Mouse (Mus musculus) stomach, postnatal 0 days (tissue): Measurements from ENCODE around the gene Cnr2. TPM values are rescaled to one million over a fixed set of nuclear protein-coding genes. Genes with fewer than 3 reads are reported as not detected.

Source experiments
- ATAC-seq: fragments of 200-750 bp; cut with Nextera tagmentation; 2 replicates; pipeline ENCODE4 v1.8.0; 2017; ENCODE audit not compliant: low FRiP score, low TSS enrichment
- DNase-seq: peaks from one replicate; pipeline ENCODE4 v3.0.0-alpha.2; 2016; ENCODE audit warnings: low spot score
- H3K27ac ChIP-seq: fragments of 300-500 bp; sonication (generic); replicated peaks from 2 replicates; pipeline ENCODE4 v1.5.1; 2014; ENCODE audit warnings: mild to moderate bottlenecking, control low read depth
- H3K27me3 ChIP-seq: fragments of 300-500 bp; sonication (generic); 2 replicates; pipeline ENCODE4 v1.6.1; 2014; ENCODE audit warnings: low read length; ENCODE audit not compliant: control insufficient read depth, insufficient read depth
- H3K36me3 ChIP-seq: fragments of 300-500 bp; sonication (generic); 2 replicates; pipeline ENCODE4 v1.6.1; 2014; ENCODE audit warnings: low read length, mixed read lengths; ENCODE audit not compliant: control insufficient read depth, insufficient read depth
- H3K4me1 ChIP-seq: fragments of 300-500 bp; sonication (generic); replicated peaks from 2 replicates; pipeline ENCODE4 v1.6.1; 2014; ENCODE audit warnings: antibody characterized with exemption; ENCODE audit not compliant: control insufficient read depth, insufficient read depth
- H3K4me2 ChIP-seq: fragments of 300-500 bp; sonication (generic); replicated peaks from 2 replicates; pipeline ENCODE4 v1.6.1; 2014; ENCODE audit warnings: low read depth, mild to moderate bottlenecking, control low read depth, moderate library complexity
- H3K4me3 ChIP-seq: fragments of 300-500 bp; sonication (generic); 2 replicates; pipeline ENCODE4 v1.5.1; 2014; ENCODE audit warnings: low read depth, low read length, control low read depth
- H3K9ac ChIP-seq: fragments of 300-500 bp; sonication (generic); 2 replicates; pipeline ENCODE4 v1.6.1; 2014; ENCODE audit warnings: mild to moderate bottlenecking, low read length, control low read depth, mixed read lengths
- H3K9me3 ChIP-seq: fragments of 300-500 bp; sonication (generic); 2 replicates; pipeline ENCODE4 v1.6.1; 2016; ENCODE audit warnings: low read length; ENCODE audit not compliant: control insufficient read depth
- CTCF ChIP-seq: IDR thresholded peaks from 2 replicates; pipeline ENCODE4 v1.5.1; 2016; ENCODE audit warnings: antibody characterized with exemption, low read depth, mild to moderate bottlenecking, moderate library complexity
- EP300 ChIP-seq: optimal IDR thresholded peaks from 2 replicates; pipeline ENCODE3; 2016; ENCODE audit warnings: antibody characterized with exemption
- WGBS: fragments of 180-500 bp; shearing (Covaris S2); extraction: QIAGEN DNeasy Blood & Tissue Kit; methylation state at CpG from one replicate; pipeline ENCODE4 v1.1.7; 2014; 5-methylcytosine and 5-hydroxymethylcytosine counted together
- polyA plus RNA-seq: library from polyadenylated mRNA; unstranded; fragments of >200 nt; fragmentation: Nextera tagmentation; extraction: Ambion mirVana; gene quantifications from 2 replicates; pipeline ENCODE4 v1.2.1, GENCODE M21; 2015

The Cnr2 gene
- polyA plus RNA-seq, 1 experiment from 2014 or later = 0.11 TPM

- H3K27ac ChIP-seq = no peak overlapping the region
- WGBS = 84% methylated on average over 4 of the region's 4 CpGs
- H3K9ac ChIP-seq = no peak overlapping the region
- H3K27me3 ChIP-seq = no peaks in the 10 kb centered on the region
- H3K4me1 ChIP-seq = no peaks in the 10 kb centered on the region
- no peaks in the 10 kb centered on the region for H3K36me3 ChIP-seq
- TF ChIP-seq EP300 (no peak), CTCF (no peak)
- no peak for DNase-seq
- no peaks in the 10 kb centered on the region for H3K9me3 ChIP-seq
- H3K4me2 ChIP-seq = no peak overlapping the region
- H3K4me3 ChIP-seq = no peak overlapping the region
- no peak for ATAC-seq
Measured at GRCm38 (mm10) chr4:135902606-135903242, 7.5 kb downstream of the Cnr2 start.

DNA sequence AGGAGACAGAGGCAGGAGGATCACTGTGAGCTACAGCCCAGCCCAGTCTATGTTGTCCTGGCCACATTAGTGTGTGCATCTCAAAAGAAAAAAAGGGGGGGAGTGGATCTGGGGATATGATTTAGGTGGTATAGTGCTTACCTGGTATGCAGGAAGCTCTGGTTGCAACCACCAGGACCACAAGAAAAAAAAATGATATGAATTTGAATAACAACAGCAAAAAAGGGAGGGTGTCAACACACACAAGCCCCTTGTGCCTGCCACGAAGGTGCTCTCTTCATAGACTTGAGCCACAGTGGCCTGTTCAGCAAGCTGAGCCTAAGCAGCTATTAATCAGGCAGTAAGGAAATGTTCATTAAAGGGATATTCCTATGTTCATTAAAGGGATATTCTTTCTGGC, 9.6 kb downstream of the Cnr2 start:
- TF ChIP-seq EP300 (no peak), CTCF (no peak)
- Histone ChIP-seq H3K4me2 (no peak overlapping the region), H3K4me1 (no peaks in the 10 kb centered on the region), H3K4me3 (no peak overlapping the region), H3K36me3 (no peaks in the 10 kb centered on the region), H3K27ac (no peak overlapping the region), H3K9ac (no peak overlapping the region), H3K27me3 (no peaks in the 10 kb centered on the region), H3K9me3 (no peaks in the 10 kb centered on the region)
- ATAC-seq = no peak
- 39% methylated on average over 1 of the region's 1 CpGs for WGBS
- no peak for DNase-seq

DNA sequence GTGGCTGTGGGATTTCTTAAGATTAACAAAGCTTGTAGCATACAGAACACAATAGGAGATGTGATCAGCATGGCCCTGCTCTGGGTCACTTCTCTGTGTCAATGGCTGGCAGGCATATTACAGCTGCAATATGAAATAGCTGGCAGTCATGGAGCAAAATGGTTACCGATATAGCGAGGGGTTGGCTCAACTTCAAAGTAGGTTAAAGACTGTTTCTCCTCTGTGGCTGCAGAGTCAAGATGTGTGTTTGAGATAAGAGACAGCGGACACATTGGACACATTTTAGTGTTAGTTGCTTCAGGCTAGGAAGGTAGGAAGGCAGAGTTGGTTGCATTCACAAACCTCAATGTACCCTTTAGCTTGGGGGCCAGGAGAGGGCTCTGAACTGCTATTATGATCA, 11.4 kb downstream of the Cnr2 start:
- Histone ChIP-seq H3K27me3 (no peaks in the 10 kb centered on the region), H3K4me3 (no peak overlapping the region), H3K9ac (no peak overlapping the region), H3K4me2 (no peak overlapping the region), H3K27ac (no peak overlapping the region), H3K36me3 (no peaks in the 10 kb centered on the region), H3K9me3 (no peaks in the 10 kb centered on the region), H3K4me1 (no peaks in the 10 kb centered on the region)
- ATAC-seq (no peak), DNase-seq (no peak)
- 79% methylated on average over 3 of the region's 3 CpGs for WGBS
- TF ChIP-seq EP300 (no peak), CTCF (no peak)

DNA sequence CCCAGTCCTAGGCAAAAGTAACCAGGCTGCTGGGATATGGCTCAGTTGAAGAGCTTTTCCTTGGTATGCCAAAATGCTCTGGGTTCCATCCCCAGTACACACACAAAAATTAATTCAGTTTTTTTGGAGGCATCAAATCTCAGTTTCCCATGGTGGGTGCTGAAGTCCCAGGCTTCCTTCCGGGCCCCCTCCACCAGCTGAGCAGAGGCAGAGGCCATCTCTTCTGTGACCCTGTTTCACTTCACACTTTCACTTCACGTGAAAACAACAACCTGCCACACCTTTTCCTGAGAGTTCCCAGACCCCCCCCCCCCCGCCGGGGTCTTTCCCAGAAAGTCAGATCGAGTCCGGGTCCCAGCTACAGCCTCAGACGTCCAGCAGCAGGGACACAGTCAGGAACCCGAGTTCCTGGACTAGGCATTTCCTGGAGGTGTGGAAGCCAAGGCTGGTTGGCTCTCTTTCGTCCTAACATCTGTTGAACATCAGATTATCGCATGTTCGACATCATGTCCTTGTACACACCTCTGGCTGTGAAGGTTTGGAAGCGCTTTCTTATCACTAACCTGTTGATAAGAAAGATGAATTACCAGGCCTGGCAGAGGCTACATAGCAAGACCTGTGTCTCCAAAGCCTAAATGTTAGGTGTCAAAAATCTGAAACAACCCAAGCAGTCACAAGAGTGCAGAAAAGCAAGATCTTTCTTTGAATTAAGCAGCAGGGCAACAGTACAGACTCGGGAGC, 14.3 kb downstream of the Cnr2 start:
- no peaks in the 10 kb centered on the region for H3K4me1 ChIP-seq
- ATAC-seq (no peak), DNase-seq (no peak)
- no peak overlapping the region for H3K27ac ChIP-seq
- TF ChIP-seq EP300 (no peak), CTCF (no peak)
- 26% methylated on average over 13 of the region's 13 CpGs for WGBS
- H3K9ac ChIP-seq = no peak overlapping the region
- H3K27me3 ChIP-seq = no peaks in the 10 kb centered on the region
- H3K4me2 ChIP-seq = no peak overlapping the region
- no peaks in the 10 kb centered on the region for H3K36me3 ChIP-seq
- no peaks in the 10 kb centered on the region for H3K9me3 ChIP-seq
- no peak overlapping the region for H3K4me3 ChIP-seq

DNA sequence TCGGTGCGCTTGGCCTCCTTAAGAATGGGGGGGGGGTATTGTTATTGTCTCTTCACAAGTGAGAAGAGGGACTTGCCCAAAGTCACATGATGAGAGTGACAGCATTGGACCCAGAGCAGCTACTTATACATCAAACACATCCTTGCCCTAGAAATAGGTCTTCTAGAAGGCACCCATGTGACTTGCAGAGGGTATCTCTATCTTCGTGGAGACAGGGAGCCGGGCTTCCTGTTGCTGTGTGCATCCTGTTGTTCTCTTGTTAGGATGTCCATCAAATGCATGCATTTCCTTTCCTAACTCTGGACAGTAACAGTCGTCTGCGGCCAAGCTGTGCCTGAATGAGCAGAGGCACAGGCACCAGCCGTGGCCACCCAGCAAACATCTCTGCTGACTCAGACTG, 16.3 kb downstream of the Cnr2 start:
- 76% methylated on average over 7 of the region's 7 CpGs for WGBS
- DNase-seq (no peak), ATAC-seq (no peak)
- no peak overlapping the region for H3K4me3 ChIP-seq
- H3K36me3 ChIP-seq = no peaks in the 10 kb centered on the region
- TF ChIP-seq EP300 (no peak), CTCF (no peak)
- H3K4me2 ChIP-seq = no peak overlapping the region
- no peak overlapping the region for H3K9ac ChIP-seq
- H3K9me3 ChIP-seq = no peaks in the 10 kb centered on the region
- no peaks in the 10 kb centered on the region for H3K4me1 ChIP-seq
- no peaks in the 10 kb centered on the region for H3K27me3 ChIP-seq
- no peak overlapping the region for H3K27ac ChIP-seq

DNA sequence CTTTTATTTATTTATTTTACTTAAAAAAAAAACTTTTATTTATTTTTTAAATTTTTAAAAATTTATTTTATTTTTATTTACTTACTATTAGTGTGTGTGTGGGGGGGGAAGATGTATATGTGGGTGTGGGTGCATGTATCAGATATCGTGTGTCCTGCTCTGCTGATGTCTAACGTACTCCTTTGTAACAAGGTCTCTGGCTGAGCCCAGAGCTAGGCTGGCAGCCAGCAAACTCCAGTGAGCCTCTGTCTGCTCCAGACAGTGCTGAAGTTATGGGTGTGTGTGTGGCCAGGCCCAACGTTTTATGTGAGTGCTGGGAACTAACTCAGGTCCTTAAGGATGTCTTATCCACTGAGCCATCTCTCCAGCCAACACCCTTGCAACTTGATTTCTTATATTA, 17.0 kb downstream of the Cnr2 start:
- Histone ChIP-seq H3K4me3 (no peak overlapping the region), H3K27ac (no peak overlapping the region), H3K36me3 (no peaks in the 10 kb centered on the region), H3K27me3 (no peaks in the 10 kb centered on the region), H3K4me2 (no peak overlapping the region), H3K4me1 (no peaks in the 10 kb centered on the region), H3K9me3 (no peaks in the 10 kb centered on the region), H3K9ac (no peak overlapping the region)
- DNase-seq (no peak), ATAC-seq (no peak)
- TF ChIP-seq CTCF = no peak
- 51% methylated on average over 3 of the region's 3 CpGs for WGBS
